Mouse (Mus musculus): ENCODE measurements around the gene Ano10.
"Not testable (repeated sequence)": the region's sequence is repeated elsewhere in the genome, so short reads cannot be mapped to it uniquely, and the experiment has no call there.

Ano10 gene

DNA sequence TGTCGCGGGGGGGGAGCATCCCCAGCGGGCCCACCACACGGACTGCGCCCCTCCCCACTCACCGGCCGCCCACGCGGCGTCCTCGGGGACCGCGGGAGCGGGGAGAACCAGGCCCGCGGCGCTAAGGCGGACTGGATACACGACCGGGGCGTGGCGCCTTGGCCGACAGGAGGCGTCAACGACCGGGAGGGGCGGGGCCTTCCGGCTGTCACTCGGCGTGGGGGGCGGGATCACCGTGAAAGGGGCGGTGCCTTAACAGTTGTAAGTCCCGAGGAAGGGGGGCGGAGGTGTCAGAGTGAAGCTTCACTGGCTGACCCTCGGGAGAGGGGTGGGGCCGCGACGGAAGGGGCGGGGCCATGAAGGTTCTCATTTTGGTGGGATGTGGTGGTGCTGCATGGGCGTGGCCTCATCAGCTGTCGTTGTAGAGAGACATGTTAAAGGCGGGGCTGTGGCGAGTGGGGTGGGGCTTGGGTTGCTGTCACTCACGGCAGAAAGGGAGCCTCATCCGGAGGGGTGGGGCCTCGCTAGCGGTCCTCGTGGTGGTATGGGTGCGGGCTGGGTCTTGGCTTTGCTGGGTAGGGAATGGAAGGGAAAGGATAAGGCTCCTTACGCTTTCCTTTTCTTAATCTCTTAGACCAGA is at the start of gene Ano10:
TSS of gene Ano10 (minus strand) at position 182 of the 640 bp plus-strand sequence.
- DNase-seq (ENCODE audit: low read depth), result peak; percentile 100

DNA sequence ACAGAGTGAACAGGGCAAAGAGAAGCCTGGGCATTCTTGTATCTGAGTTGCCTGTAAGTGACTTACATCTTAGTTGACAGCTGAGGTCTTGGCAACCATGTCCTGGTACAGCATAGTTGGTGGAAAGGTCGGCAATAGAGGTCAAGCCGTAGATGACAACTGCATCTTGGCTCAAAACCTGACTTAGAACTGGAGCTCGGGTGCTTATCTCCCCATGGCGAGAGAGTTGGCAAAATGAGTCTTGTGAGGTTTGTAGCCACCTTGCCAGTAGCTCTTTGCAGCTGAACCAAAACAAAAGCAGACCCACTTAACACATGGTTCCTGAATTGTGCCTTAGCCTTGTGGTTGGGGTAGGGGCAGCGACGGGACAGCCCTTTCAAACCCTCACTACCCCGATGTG is 49.2 kb upstream of the Ano10 start:
- no peak for DNase-seq (ENCODE audit: low read depth)

DNA sequence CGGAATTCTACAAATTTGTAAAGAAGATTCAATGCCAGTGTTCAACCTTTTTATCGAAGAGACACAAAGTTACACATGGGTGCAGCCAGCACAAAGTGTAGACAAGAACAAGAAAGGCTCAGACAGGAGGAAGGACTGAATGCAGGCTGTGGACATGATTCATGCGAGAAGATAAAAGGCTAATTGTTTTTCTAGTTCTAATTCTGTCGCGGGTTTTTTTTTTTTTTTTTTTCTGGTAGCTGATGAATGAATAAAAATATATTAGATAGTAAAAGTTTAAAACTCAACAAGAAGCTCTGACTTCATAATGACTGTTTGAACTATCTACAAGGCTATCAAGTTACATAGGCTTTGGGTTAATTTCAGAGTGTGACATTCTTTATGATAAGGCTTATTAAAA is 45.7 kb upstream of the Ano10 start:
- DNase-seq (ENCODE audit: low read depth), result no peak

DNA sequence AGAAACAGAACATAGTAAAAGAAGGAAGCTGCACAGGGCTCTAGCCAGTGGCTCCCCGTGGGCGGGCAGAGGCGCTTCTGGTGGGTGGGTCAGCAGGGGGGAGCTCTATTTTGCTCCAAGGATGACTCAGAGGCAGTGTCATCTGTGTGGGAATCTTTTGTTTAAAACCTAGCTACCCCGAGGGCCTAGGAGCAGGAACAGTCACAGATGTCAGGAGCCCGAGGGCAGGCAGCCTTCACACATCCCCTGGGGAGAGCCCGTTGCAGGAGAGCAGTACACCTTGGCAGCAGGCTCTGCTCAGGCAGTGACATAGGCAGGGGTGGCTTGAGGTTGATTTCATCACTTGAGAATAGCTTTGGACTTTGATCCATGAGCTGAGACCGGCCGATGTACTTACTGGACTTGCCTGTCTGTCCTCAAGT is 43.3 kb upstream of the Ano10 start:
- no peak for DNase-seq (ENCODE audit: low read depth)

DNA sequence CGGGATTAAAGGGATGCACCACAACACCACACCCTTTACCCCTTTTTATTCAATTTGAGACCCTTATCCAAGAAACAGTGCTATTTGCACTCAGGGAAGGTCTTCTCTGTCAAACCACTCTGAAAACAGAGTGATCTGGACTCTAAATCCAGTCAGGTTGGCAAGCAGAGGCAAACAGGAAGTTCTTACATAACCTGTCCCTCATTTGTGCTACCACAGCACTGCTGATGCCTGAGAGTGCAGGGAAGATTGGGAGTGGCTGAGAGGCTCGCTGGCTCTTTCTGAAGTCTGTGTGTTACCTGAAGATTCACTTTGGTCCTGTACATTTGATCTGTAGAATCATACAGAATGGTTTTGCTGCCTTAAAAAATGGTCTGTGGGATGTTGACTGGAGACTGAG is 42.5 kb upstream of the Ano10 start:
- DNase-seq (ENCODE audit: low read depth), result no peak

DNA sequence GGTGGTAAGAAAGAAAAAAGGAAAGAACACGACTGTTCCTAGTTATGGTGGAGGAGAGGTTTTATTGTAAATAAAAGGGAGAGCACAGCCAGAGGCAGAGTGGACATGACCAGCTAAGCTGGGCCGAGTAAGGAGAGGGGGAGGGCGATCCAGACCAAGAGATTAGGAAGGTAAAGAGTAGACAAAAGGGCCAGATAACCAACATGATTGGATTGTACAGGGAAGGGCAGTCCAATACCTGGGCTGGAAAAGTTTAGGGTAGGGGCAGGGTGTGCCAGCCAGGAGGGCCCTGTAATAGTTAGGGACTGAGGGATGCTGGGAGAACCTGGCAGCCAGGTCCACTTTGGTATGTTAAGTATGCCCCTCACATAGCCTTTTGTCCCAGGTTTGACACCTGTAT is 34.0 kb upstream of the Ano10 start:
- no peak for DNase-seq (ENCODE audit: low read depth)

DNA sequence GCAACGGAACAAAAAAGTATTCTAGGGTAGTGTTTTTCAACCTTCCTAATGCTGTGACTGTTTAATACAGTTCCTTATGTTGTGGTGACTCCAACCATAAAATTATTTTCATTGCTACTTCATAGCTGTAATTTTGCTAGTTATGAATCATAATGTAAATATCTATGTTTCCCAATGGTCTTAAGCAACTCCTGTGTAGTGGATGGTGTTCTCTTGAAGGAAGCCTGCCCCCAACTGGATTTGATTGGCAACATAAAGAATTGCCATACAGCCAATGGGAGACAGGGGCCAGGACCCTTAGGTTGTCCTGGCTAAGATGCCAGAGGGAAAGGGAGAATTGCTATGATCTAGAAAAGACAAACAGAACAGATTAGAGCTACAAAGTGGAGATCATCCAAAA is 31.8 kb upstream of the Ano10 start:
- DNase-seq (ENCODE audit: low read depth), result no peak

DNA sequence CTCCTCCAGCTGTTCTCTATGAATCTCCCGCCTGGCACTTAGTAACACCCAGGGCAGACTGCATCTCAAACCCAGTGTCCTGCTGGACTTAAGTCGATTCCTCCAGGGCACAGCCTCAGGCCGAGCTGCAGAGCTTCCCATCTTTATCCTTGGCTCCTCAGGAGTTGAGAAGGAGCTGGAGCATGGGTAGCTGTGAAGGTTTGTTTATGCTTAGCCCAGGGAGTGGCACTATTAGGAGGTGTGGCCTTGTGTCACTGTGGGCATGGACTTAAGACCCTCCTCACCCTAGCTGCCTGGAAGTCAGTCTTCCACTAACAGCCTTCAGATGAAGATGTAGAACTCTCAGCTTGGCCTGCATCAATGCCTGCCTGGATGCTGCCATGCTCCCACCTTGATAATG is 28.1 kb upstream of the Ano10 start:
- DNase-seq (ENCODE audit: low read depth), result no peak

DNA sequence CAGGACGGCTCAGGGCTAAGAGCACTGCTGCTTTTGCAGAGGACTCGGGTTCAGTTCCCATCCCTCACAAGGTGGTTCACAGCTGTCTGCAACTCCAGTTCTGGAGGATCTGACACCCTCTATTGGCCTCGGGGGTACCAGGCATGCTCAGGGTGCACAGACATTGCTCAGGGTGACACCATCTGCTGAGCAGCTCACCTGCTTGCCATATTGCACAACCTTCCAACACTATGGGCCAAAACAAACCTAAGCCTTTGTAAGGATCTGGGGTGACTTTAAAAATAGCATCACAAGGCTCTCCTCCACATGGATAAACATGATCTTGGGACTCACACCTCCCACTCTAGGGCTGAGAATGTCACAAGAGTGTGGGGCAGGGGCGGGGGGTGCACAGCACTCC is 26.4 kb upstream of the Ano10 start:
- no peak for DNase-seq (ENCODE audit: low read depth)

DNA sequence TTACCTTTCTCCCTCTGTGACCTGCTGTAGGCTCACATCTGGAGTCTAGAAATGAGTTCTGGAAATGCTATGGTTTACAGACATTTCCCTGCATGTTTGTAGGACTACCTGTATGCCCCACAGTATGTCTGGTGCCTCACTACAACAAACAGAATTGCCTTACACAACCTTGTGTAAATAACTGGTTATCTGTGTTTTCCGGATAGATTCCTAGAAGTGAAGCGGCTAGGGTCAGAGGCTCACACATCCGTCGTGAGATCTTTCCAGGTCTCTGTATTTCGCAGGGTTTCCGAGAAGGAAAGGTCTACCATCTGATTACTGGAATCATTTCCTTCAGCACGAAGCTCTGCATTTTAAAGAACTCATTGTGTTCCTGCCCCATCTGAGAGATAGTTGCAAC is 22.3 kb upstream of the Ano10 start:
- DNase-seq (ENCODE audit: low read depth), result no peak

DNA sequence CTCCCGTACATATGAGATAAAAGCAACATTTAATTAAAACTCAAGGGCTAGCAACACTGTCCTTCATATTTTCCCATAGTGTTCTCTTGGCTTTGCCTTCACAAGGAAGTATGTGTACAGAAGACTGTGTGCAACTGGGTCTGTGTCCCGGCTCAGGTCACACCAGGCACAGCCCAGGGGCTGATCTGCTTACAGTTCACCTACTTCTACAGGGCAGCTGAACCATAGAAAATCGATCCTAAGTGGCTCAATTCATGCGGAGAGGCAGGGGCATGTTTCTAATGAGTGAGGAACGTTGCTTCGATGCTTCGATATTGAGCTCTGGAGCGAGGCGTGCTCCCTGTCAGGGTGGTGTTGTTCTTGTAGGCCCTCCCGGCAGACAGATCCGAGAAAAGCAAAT is 21.3 kb upstream of the Ano10 start:
- no peak for DNase-seq (ENCODE audit: low read depth)

DNA sequence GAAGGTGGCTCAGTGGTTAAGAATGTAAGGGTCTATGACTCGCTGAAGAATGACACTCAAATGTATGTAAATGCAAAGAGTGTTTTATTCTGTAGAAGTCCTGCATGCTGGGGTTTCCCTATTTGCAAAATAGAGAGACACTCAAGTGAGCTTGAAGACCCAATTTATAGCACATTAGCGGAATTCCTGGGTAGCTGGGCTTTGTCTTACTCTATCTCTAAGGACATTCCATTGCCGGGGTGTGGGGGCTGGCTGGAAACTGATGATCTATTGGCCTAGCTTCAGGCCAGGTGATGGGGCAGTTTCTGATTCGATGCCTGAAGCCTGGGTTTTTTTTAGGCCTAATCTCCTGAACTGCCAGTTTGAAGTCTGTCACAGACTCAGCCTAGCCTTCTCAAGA is 20.7 kb upstream of the Ano10 start:
- no peak for DNase-seq (ENCODE audit: low read depth)

DNA sequence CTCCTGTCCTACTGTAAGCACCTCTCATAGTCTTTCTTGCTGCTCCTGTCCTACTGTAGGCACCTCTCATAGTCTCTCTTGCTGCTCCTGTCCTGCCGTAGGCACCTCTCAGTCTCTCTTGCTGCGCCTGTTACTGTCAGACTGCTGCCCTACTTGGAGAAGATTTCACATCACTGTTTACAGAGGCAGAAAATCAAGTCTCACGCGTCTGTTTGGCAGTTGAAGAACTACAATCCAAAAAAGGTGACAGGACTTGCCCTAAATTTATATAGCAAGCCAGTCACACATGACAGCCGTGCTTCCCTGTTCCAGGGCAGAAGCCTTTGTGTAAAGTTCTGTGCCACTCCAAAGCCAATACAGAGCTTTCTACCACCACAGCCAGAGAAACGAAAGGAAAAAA is 20.2 kb upstream of the Ano10 start:
- DNase-seq (ENCODE audit: low read depth), result no peak

DNA sequence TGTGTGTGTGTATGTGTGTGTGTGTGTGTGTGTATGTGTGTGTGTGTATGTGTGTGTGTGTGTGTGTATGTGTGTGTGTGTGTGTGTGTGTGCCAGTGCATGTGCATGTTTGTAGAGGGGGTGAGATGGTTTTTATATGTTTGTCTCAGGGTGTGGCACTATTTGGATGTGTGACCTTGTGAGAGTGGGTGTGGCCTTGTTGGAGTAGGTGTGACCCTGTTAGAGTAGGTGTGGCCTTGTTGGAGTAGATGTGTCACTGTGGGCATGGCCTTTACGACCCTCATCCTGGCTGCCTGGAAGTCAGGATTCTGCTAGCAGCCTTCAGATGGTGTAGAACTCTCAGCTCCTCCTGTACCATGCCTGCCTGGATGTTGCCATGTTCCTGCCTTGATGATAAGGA is 18.9 kb upstream of the Ano10 start:
- DNase-seq (ENCODE audit: low read depth), result not testable (repeated sequence)

DNA sequence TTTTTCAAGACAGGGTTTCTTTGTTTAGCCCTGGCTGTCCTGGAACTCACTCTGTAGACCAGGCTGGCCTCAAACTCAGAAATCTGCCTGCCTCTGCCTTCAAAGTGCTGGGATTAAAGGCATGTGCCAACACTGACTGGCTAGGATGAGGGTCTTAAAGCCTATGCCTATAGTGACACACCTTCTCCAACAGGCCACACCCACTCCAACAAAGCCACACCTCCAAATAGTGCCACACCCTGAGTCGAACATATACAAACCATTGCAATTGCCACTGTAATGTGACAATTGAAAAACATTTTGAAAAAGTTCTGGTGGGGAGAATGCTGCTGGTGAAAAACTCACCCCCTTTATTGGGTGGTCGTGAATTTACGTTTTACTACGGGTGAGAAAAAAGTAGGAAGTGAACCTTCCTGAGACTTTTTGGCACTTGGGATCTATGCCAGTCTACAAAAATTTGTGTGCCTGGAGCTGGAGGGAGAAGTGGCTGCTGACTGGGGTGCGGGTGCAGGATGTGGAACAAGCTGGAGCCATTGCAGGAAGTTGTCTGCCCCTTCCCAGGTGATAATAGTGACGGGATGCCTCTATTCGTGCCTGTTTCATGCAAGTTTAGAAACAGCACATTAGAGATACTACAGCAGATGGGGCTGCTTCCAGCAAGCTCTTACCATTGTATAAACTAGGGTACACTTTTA is 18.2 kb upstream of the Ano10 start:
- DNase-seq (ENCODE audit: low read depth), result peak; percentile 32

DNA sequence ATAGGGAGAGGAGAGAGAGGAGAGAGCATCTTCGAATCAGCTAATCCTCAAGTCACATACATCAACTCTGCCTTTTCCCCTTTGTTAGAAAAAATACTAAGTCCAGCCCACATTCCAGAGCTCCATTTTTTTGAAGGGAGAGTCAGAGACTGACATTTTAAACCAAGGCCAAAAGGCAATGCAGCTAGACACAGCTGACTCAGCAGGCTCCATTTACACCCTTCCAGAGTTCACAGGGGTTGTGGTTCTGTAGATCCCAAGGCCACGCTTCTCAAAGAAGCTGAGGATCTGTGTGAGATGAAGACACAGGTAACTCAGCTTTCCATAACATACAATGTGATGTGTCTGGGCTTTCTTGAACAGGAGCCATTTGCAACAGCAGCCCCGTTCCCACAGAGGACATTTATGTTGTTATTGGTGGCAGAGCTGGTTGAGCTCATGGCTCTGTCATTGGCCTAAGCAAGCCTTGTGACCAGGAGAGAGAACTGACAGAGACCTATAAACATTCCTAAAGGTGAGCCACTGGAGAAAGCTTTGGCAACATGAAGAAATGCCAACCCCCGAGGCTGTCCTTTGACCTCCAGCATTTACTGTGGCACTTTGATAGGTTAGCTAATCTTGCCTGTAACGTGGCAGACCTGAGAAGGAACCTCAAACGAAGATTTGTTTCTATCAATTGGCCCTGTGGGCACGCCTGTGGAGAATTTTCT is 17.0 kb upstream of the Ano10 start:
- no peak for DNase-seq (ENCODE audit: low read depth)

DNA sequence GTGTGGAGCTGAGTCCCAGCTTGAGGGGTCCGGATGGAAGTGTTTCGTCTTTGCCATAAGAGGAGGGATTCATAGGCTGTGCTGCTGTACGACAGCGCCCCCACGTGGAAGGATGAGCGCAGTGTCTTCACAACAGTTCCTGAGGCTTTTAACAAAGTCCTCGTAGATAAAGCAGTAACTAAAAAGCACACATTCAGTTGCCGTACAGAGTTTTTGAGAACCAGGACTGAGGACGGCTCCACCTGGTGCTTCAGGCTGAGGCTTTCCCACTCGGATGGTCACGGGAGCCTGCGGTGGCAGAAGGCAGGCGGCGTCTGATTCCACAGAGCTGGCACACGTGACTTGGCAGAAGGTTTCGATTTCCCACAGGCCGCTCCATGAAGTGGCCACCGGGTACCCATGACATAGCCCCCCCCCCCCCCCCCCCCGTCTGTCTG is 16.4 kb upstream of the Ano10 start:
- DNase-seq (ENCODE audit: low read depth), result peak; percentile 92

DNA sequence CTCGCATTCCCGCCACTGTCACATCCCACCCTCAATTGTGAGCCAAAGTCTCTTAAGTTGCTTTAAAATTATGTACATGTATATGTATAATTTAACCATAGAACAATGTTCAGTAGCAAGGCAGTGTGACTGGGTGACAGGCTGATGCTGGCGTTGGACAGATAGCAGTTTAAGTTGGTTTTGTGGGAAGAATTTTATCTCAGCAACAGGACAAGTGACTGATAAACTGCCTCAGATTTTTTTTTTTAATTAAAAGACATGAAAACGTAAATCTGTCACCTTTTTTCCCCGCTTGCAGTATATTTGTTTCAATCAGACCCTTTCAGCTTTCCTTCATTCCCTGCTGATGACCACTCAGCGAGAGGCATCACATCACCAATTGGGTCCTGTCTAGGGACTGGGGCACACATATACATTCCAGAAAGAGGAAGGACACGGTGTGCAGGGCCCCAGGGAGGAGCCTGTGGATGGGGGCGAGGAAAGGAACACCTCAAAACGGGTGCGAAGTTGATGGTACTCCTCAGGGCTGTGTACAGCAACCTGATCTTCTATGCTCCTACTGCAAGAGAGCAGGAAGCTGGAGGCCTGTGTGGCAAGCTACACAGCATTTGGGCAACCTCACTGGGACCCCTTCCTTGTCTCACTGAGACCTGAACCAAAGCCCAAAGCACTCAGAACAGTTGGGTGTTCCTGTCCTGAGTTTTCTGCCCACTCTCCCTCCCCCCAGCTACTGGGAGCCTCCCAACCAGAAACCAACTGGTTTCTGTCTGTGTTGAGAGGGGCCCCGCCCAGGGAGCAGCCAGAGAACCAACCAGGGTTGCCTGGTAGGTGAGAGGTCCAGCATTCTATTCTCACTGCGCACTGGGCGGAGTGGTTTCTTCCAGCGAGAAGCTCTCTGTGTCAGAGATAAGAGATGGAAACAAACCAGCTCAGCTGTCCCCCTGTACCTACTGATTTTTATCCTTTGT is 15.1 kb upstream of the Ano10 start:
- DNase-seq (ENCODE audit: low read depth), result no peak

DNA sequence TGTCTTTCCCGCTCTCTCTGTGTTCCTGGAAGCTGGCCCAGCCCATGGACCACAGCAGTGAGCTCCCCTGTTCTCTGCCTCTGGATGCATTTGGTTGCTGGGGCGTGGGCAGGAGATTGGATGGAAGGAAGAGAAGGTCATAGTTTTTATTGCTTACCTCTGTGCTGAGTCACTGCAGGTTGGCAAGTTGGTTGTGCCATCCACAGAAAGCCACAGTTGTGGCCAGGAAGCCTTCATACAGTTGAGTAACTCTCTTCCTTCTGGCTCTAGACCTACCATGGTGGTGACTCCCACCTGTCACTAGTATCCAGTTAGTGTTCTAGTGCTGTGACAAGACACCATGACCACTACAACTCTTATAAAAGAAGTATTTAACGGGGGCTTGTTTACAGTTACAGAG is 11.1 kb upstream of the Ano10 start:
- DNase-seq (ENCODE audit: low read depth), result no peak

DNA sequence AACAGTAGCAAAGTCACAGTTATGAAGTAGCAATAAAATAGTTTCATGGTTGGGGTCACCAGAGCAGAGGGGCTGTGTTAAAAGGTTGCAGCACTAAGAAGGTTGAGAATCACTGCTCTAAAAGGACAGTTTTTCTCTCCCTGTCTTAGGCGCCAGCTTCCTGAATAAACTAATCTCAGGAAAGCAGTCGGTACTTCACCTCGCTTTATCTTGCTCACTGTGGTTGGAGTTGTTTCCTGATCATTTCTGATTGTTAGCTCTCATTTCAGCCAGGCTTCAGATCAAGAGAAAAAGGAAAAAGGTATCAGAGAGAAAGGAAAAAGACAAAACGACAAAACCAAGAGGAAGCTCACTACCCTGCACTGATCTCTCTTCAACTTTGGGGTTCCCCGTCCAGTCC is 1.9 kb upstream of the Ano10 start:
- peak; percentile 46 for DNase-seq (ENCODE audit: low read depth)

DNA sequence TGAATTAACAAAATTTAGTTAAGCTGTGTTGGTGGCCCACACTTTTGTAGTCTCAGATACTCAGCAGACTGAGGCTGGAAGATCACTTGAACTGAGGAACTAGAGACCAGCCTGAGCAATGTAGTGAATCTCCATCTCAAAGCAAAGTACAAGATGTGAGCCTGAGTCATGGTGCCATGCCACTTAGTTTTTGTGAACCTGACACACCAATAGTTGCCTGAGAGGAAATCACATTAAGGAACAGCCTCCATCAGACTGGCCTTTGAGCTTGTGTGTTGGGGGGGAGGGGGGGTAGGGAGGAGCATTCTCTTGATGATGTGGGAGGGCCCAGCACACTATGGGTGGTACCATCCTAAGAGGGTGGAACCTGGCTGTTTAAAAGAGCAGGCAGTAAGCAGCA is 1.2 kb upstream of the Ano10 start:
- DNase-seq (ENCODE audit: low read depth), result peak; percentile 57

DNA sequence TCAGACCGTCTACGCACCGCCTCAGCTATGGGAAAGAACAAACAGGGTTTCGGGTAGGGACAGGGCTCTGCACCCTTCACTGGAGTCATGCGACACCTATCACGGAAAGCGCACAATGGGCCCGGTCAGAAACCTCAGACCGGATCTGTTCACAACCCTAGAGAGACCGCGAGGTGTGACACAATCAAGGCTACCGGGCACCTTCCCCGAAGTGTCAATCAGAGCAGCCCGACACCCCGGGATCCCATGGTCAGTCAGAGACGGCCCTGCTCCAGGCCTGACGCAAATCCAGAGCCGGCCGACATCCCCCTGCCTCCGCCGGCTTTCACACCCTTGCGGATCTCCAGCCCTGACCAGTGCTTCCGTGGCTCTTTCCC is 370 bp downstream of the Ano10 start:
- DNase-seq (ENCODE audit: low read depth), result peak; percentile 84

Data from induced T-regulatory cell, adult 2 months (primary cell).